Mouse (Mus musculus): Measurements from ENCODE around the gene Hist1h3a.
A peak's percentile ranks its signal among the peaks of the same experiment; 100 is the strongest.
"Not testable (repeated sequence)": the region's sequence is repeated elsewhere in the genome, so short reads cannot be mapped to it uniquely, and the experiment has no call there.

Gene Hist1h3a

GRCm38 (mm10) chr13:23751478-23751956 is 10.7 kb downstream of the Hist1h3a start:
- Histone ChIP-seq H3K27me3 (ENCODE audit: control insufficient read depth, insufficient read depth, low read length, poor library complexity, severe bottlenecking) (no peaks in the 10 kb centered on the region), H3K36me3 (ENCODE audit: control insufficient read depth, insufficient read depth, low read length, poor library complexity, severe bottlenecking) (no peaks in the 10 kb centered on the region)
- DNase-seq (ENCODE audit: low read depth, low spot score), result peak; percentile 47

GRCm38 (mm10) chr13:23750839-23751477 is 11.2 kb downstream of the Hist1h3a start, which contains the start of gene Hist1h2ab:
Hist1h2ab (plus strand) TSS chr13:23751126.
- H3K36me3 ChIP-seq (ENCODE audit: control insufficient read depth, insufficient read depth, low read length, poor library complexity, severe bottlenecking); H3K27me3 ChIP-seq (ENCODE audit: control insufficient read depth, insufficient read depth, low read length, poor library complexity, severe bottlenecking): not testable (repeated sequence)
- DNase-seq (ENCODE audit: low read depth, low spot score), result peak; percentile 80

GRCm38 (mm10) chr13:23749563-23750121 is 12.5 kb downstream of the Hist1h3a start:
- no peak for DNase-seq (ENCODE audit: low read depth, low spot score)
- Histone ChIP-seq H3K36me3 (ENCODE audit: control insufficient read depth, insufficient read depth, low read length, poor library complexity, severe bottlenecking) (no peaks in the 10 kb centered on the region), H3K27me3 (ENCODE audit: control insufficient read depth, insufficient read depth, low read length, poor library complexity, severe bottlenecking) (no peaks in the 10 kb centered on the region)

GRCm38 (mm10) chr13:23747892-23748288 is 14.3 kb downstream of the Hist1h3a start:
- DNase-seq (ENCODE audit: low read depth, low spot score), result no peak
- Histone ChIP-seq H3K27me3 (ENCODE audit: control insufficient read depth, insufficient read depth, low read length, poor library complexity, severe bottlenecking) (no peaks in the 10 kb centered on the region), H3K36me3 (ENCODE audit: control insufficient read depth, insufficient read depth, low read length, poor library complexity, severe bottlenecking) (no peaks in the 10 kb centered on the region)

- Histone ChIP-seq H3K27me3 (ENCODE audit: control insufficient read depth, insufficient read depth, low read length, poor library complexity, severe bottlenecking) (no peaks in the 10 kb centered on the region), H3K36me3 (ENCODE audit: control insufficient read depth, insufficient read depth, low read length, poor library complexity, severe bottlenecking) (0 out of 2 replicates have a peak, but pooled peaks cover 1% of the 10 kb centered on the region)
- DNase-seq (ENCODE audit: low read depth, low spot score), result peak; percentile 37
These were observed 14.9 kb downstream of the Hist1h3a start for GRCm38 (mm10) chr13:23747081-23747891.

GRCm38 (mm10) chr13:23746201-23747080 is 15.7 kb downstream of the Hist1h3a start, which contains the start of gene Hist1h2bb:
Hist1h2bb (plus strand) TSS chr13:23746734.
- H3K27me3 ChIP-seq (ENCODE audit: control insufficient read depth, insufficient read depth, low read length, poor library complexity, severe bottlenecking); H3K36me3 ChIP-seq (ENCODE audit: control insufficient read depth, insufficient read depth, low read length, poor library complexity, severe bottlenecking): not testable (repeated sequence)
- peak; percentile 94 for DNase-seq (ENCODE audit: low read depth, low spot score)

GRCm38 (mm10) chr13:23745381-23746161 is 16.6 kb downstream of the Hist1h3a start, which contains the start of gene Hist1h3c:
Hist1h3c (minus strand) TSS chr13:23745602.
- Histone ChIP-seq H3K36me3 (ENCODE audit: control insufficient read depth, insufficient read depth, low read length, poor library complexity, severe bottlenecking) (0 out of 2 replicates have a peak, but pooled peaks cover 2% of the 10 kb centered on the region), H3K27me3 (ENCODE audit: control insufficient read depth, insufficient read depth, low read length, poor library complexity, severe bottlenecking) (no peaks in the 10 kb centered on the region)
- DNase-seq (ENCODE audit: low read depth, low spot score), result peak; percentile 92

GRCm38 (mm10) chr13:23744421-23745380 is 17.5 kb downstream of the Hist1h3a start:
- Histone ChIP-seq H3K27me3 (ENCODE audit: control insufficient read depth, insufficient read depth, low read length, poor library complexity, severe bottlenecking) (no peaks in the 10 kb centered on the region), H3K36me3 (ENCODE audit: control insufficient read depth, insufficient read depth, low read length, poor library complexity, severe bottlenecking) (0 out of 2 replicates have a peak, but pooled peaks cover 2% of the 10 kb centered on the region)
- no peak for DNase-seq (ENCODE audit: low read depth, low spot score)

GRCm38 (mm10) chr13:23743963-23744362 is 18.2 kb downstream of the Hist1h3a start:
- Histone ChIP-seq H3K27me3 (ENCODE audit: control insufficient read depth, insufficient read depth, low read length, poor library complexity, severe bottlenecking) (no peaks in the 10 kb centered on the region), H3K36me3 (ENCODE audit: control insufficient read depth, insufficient read depth, low read length, poor library complexity, severe bottlenecking) (0 out of 2 replicates have a peak, but pooled peaks cover 2% of the 10 kb centered on the region)
- DNase-seq (ENCODE audit: low read depth, low spot score), result no peak

GRCm38 (mm10) chr13:23743215-23743614 is 19.0 kb downstream of the Hist1h3a start:
- Histone ChIP-seq H3K36me3 (ENCODE audit: control insufficient read depth, insufficient read depth, low read length, poor library complexity, severe bottlenecking) (0 out of 2 replicates have a peak, but pooled peaks cover 2% of the 10 kb centered on the region), H3K27me3 (ENCODE audit: control insufficient read depth, insufficient read depth, low read length, poor library complexity, severe bottlenecking) (no peaks in the 10 kb centered on the region)
- DNase-seq (ENCODE audit: low read depth, low spot score), result no peak

- Histone ChIP-seq H3K36me3 (ENCODE audit: control insufficient read depth, insufficient read depth, low read length, poor library complexity, severe bottlenecking) (0 out of 2 replicates have a peak, but pooled peaks cover 2% of the 10 kb centered on the region), H3K27me3 (ENCODE audit: control insufficient read depth, insufficient read depth, low read length, poor library complexity, severe bottlenecking) (no peaks in the 10 kb centered on the region)
- DNase-seq (ENCODE audit: low read depth, low spot score), result no peak
These were observed 20.2 kb downstream of the Hist1h3a start for GRCm38 (mm10) chr13:23742007-23742406.

GRCm38 (mm10) chr13:23740910-23741309 is 21.3 kb downstream of the Hist1h3a start:
- no peak for DNase-seq (ENCODE audit: low read depth, low spot score)
- 0 out of 2 replicates have a peak, but pooled peaks cover 2% of the 10 kb centered on the region for H3K36me3 ChIP-seq (ENCODE audit: control insufficient read depth, insufficient read depth, low read length, poor library complexity, severe bottlenecking)
- H3K27me3 ChIP-seq (ENCODE audit: control insufficient read depth, insufficient read depth, low read length, poor library complexity, severe bottlenecking), result no peaks in the 10 kb centered on the region
